Mouse (Mus musculus) intestine, embryonic 14.5 days (tissue): ENCODE data around the gene Zfp109. TPM values are rescaled to one million over a fixed set of nuclear protein-coding genes. Genes with fewer than 3 reads are reported as not detected.
"Not testable (repeated sequence)": the region's sequence is repeated elsewhere in the genome, so short reads cannot be mapped to it uniquely, and the experiment has no call there.

Experiments
- ATAC-seq: fragments of 200-750 bp; cut with Nextera tagmentation; replicated peaks from 2 replicates; pipeline ENCODE4 v1.8.0; 2017; ENCODE audit warnings: low read depth, moderate number of reproducible peaks, moderate TSS enrichment, moderate library complexity; ENCODE audit not compliant: low FRiP score, low TSS enrichment
- DNase-seq: peaks from one replicate; pipeline ENCODE4 v3.0.0-alpha.2; 2018; ENCODE audit warnings: low spot score
- H3K27ac ChIP-seq: fragments of 300-500 bp; sonication (generic); 2 replicates; pipeline ENCODE4 v1.5.1; 2014; ENCODE audit warnings: low read depth, mild to moderate bottlenecking, control low read depth
- H3K27me3 ChIP-seq: fragments of 300-500 bp; sonication (generic); replicated peaks from 2 replicates; pipeline ENCODE4 v1.6.1; 2014; ENCODE audit warnings: low read length, control low read depth; ENCODE audit not compliant: control insufficient read depth, insufficient read depth
- H3K36me3 ChIP-seq: fragments of 300-500 bp; sonication (generic); 2 replicates; pipeline ENCODE4 v1.6.1; 2014; ENCODE audit warnings: low read length, control low read depth; ENCODE audit not compliant: control insufficient read depth, insufficient read depth
- H3K4me1 ChIP-seq: fragments of 300-500 bp; sonication (generic); replicated peaks from 2 replicates; pipeline ENCODE4 v1.6.1; 2014; ENCODE audit warnings: low read length, control low read depth, mixed read lengths; ENCODE audit not compliant: control insufficient read depth, insufficient read depth
- H3K4me2 ChIP-seq: fragments of 300-500 bp; sonication (generic); 2 replicates; pipeline ENCODE4 v1.6.1; 2014; ENCODE audit warnings: low read length
- H3K4me3 ChIP-seq: fragments of 300-500 bp; sonication (generic); 2 replicates; pipeline ENCODE4 v1.5.1; 2014; ENCODE audit warnings: low read depth, low read length, control low read depth, mixed read lengths
- H3K9ac ChIP-seq: fragments of 300-500 bp; sonication (generic); 2 replicates; pipeline ENCODE4 v1.6.1; 2014; ENCODE audit warnings: mild to moderate bottlenecking, low read length
- H3K9me3 ChIP-seq: fragments of 300-500 bp; sonication (generic); 2 replicates; pipeline ENCODE4 v1.6.1; 2016; ENCODE audit warnings: low read length, control low read depth; ENCODE audit not compliant: control insufficient read depth
- WGBS: fragments of 180-500 bp; shearing (Covaris S2); extraction: QIAGEN DNeasy Blood & Tissue Kit; methylation state at CpG from one replicate; pipeline ENCODE4 v1.1.7; 2014; 5-methylcytosine and 5-hydroxymethylcytosine counted together
- polyA plus RNA-seq: library from polyadenylated mRNA; unstranded; fragments of >200 nt; fragmentation: Nextera tagmentation; extraction: Ambion mirVana; gene quantifications from 2 replicates; pipeline ENCODE4 v1.2.1, GENCODE M21; 2014

The Zfp109 gene
- polyA plus RNA-seq: 4.4 and 5.6 TPM in 2 replicates

- 5% methylated on average over 28 of the region's 28 CpGs for WGBS
- DNase-seq (peak; percentile 77), ATAC-seq (peak; percentile 85)
- Histone ChIP-seq H3K9me3 (no peaks in the 10 kb centered on the region), H3K4me2 (peak within 1 kb of the TSS; percentile 71), H3K36me3 (peaks cover 6% of the 10 kb centered on the region), H3K9ac (peak within 1 kb of the TSS; percentile 69), H3K27me3 (no peaks in the 10 kb centered on the region), H3K4me1 (0 out of 2 replicates have a peak, but pooled peaks cover 3% of the 10 kb centered on the region), H3K4me3 (peak within 1 kb of the TSS; percentile 73), H3K27ac (no peak within 1 kb of the TSS)
Observed at GRCm38 (mm10) chr7:24237040-24237791, at the start of gene Zfp109. TSS of gene Zfp109 (minus strand) at chr7:24237560.

- ATAC-seq: no peak
- Histone ChIP-seq H3K4me2 (no peak overlapping the region), H3K27me3 (no peaks in the 10 kb centered on the region), H3K9me3 (peaks cover under 1% of the 10 kb centered on the region; the same call in 1 of the 2 replicates), H3K36me3 (peaks cover 27% of the 10 kb centered on the region), H3K4me3 (no peak overlapping the region), H3K4me1 (no peaks in the 10 kb centered on the region), H3K27ac (no peak overlapping the region), H3K9ac (no peak overlapping the region)
- peak; percentile 43 for DNase-seq
- 81% methylated on average over 4 of the region's 4 CpGs for WGBS
Observed at GRCm38 (mm10) chr7:24286916-24287315, 49.6 kb upstream of the Zfp109 start.

GRCm38 (mm10) chr7:24286090-24286489 lies 48.7 kb upstream of the Zfp109 start:
- no peak for DNase-seq
- Histone ChIP-seq H3K27me3 (no peaks in the 10 kb centered on the region), H3K9ac (no peak overlapping the region), H3K9me3 (no peaks in the 10 kb centered on the region), H3K4me2 (no peak overlapping the region), H3K4me1 (no peaks in the 10 kb centered on the region), H3K27ac (no peak overlapping the region), H3K4me3 (no peak overlapping the region), H3K36me3 (peaks cover 19% of the 10 kb centered on the region)
- 54% methylated on average over 4 of the region's 4 CpGs for WGBS
- ATAC-seq: no peak

GRCm38 (mm10) chr7:24280858-24281145 lies 43.4 kb upstream of the Zfp109 start:
- Histone ChIP-seq H3K9me3 (no peaks in the 10 kb centered on the region), H3K36me3 (peaks cover 4% of the 10 kb centered on the region), H3K27me3 (no peaks in the 10 kb centered on the region), H3K4me2 (no peak overlapping the region), H3K4me1 (no peaks in the 10 kb centered on the region), H3K4me3 (no peak overlapping the region), H3K9ac (no peak overlapping the region), H3K27ac (no peak overlapping the region)
- no peak for ATAC-seq
- WGBS: 50% methylated on average over 4 of the region's 4 CpGs
- DNase-seq: peak; percentile 47

- no peak for DNase-seq
- no peak for ATAC-seq
- 58% methylated on average over 10 of the region's 10 CpGs for WGBS
- no peak overlapping the region for H3K4me3 ChIP-seq
- H3K4me2 ChIP-seq: no peak overlapping the region
- H3K36me3 ChIP-seq: peaks cover 7% of the 10 kb centered on the region
- H3K27ac ChIP-seq: no peak overlapping the region
- H3K9me3 ChIP-seq: no peaks in the 10 kb centered on the region
- no peaks in the 10 kb centered on the region for H3K27me3 ChIP-seq
- H3K4me1 ChIP-seq: no peaks in the 10 kb centered on the region
- H3K9ac ChIP-seq: no peak overlapping the region
Observed at GRCm38 (mm10) chr7:24280031-24280857, 42.9 kb upstream of the Zfp109 start.

GRCm38 (mm10) chr7:24278771-24279170 lies 41.4 kb upstream of the Zfp109 start:
- not testable (repeated sequence) for H3K27me3 ChIP-seq, DNase-seq, H3K27ac ChIP-seq, H3K9ac ChIP-seq, ATAC-seq, H3K9me3 ChIP-seq, H3K4me3 ChIP-seq, H3K4me2 ChIP-seq, H3K4me1 ChIP-seq
- WGBS: 86% methylated on average over 3 of the region's 3 CpGs
- peaks cover 21% of the 10 kb centered on the region for H3K36me3 ChIP-seq

- Histone ChIP-seq H3K4me3 (no peak overlapping the region), H3K9me3 (no peaks in the 10 kb centered on the region), H3K27ac (no peak overlapping the region), H3K4me1 (no peaks in the 10 kb centered on the region; the same call in 1 of the 2 replicates), H3K27me3 (no peaks in the 10 kb centered on the region), H3K36me3 (peaks cover 24% of the 10 kb centered on the region), H3K4me2 (no peak overlapping the region), H3K9ac (no peak overlapping the region)
- ATAC-seq: no peak
- 95% methylated on average over 4 of the region's 4 CpGs for WGBS
- DNase-seq: peak; percentile 29
Observed at GRCm38 (mm10) chr7:24274456-24274855, 37.1 kb upstream of the Zfp109 start.

- Histone ChIP-seq H3K4me2 (peak overlapping the region; percentile 68; the same call in 1 of the 2 replicates), H3K4me1 (no peaks in the 10 kb centered on the region; the same call in 1 of the 2 replicates), H3K9ac (no peak overlapping the region), H3K27ac (no peak overlapping the region), H3K4me3 (no peak overlapping the region), H3K27me3 (no peaks in the 10 kb centered on the region), H3K9me3 (no peaks in the 10 kb centered on the region), H3K36me3 (peaks cover 20% of the 10 kb centered on the region)
- no peak for ATAC-seq
- WGBS: 94% methylated on average over 6 of the region's 6 CpGs
- DNase-seq: peak; percentile 16
Observed at GRCm38 (mm10) chr7:24271191-24271590, 33.8 kb upstream of the Zfp109 start.
